Comparison of ENCODE assay signal across 7 mouse cellular contexts in the genomic region with DNA sequence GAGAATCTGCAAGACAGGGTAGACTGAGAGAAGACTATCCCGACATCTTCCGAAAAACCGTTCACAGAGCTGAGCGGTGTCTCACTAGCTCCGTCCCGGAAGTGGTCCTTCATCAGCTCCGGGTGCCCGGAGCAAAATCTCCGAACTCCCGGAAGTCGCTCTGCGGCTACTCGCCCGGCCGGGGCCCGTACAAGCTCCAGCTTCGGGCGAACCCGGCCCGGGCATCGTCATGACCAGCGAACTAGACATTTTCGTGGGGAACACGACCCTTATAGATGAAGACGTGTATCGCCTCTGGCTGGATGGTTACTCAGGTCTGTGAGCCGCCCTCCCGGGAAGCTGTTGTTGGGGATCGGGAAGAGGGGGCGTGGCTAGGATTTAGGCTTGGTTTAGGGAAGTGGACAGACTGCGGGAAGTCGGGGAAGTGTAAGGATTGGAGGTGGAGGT. TPM values are rescaled to one million over a fixed set of nuclear protein-coding genes. Genes with fewer than 3 reads are reported as not detected.
DNase-seq lines count a peak whose midpoint lies in the region; ATAC-seq and TF ChIP-seq lines count a peak whose summit lies in the region.

A gene (plus strand): TSS at position 151 of the 447 bp plus-strand sequence.

- no peak for TF ChIP-seq CTCF in small intestine, adult 2 months (IDR thresholded peaks at IDR 0.05; ENCODE audit: extremely low read depth, insufficient read length, insufficient replicate concordance, low read depth, low read length)

- intact Hi-C loops in left cerebral cortex, postnatal 4 days (cut with DNase I): no loop called here

- peak; percentile 79; the same call in 1 of the 2 replicates for TF ChIP-seq POLR2A in small intestine, adult 2 months (IDR thresholded peaks at IDR 0.05; ENCODE audit: low read depth, low read length)

- peak; percentile 92 for DNase-seq in adrenal gland, adult 2 months
- DNase-seq in embryo, embryonic 11.5 days (ENCODE audit: low read depth, low spot score): peak; percentile 78
- peak; percentile 73 to 90 for DNase-seq in gastrocnemius, postnatal 4 days (ENCODE audit: low spot score in 2 of 2)
- DNase-seq in left cerebral cortex, postnatal 4 days: peak; percentile 87

- H3K4me3 ChIP-seq in intestine, embryonic 16.5 days (ENCODE audit: low read length): peak within 1 kb of the TSS; percentile 74
- H3K4me3 ChIP-seq in midbrain, embryonic 12.5 days: peak within 1 kb of the TSS; percentile 81
- H3K4me3 ChIP-seq in small intestine, adult 2 months (ENCODE audit: low read depth, low read length): peak within 1 kb of the TSS; percentile 73

- peaks cover 22% of the 10 kb centered on the region for H3K4me1 ChIP-seq in intestine, embryonic 16.5 days (ENCODE audit: control insufficient read depth, insufficient read depth, low read length)
- H3K4me1 ChIP-seq in midbrain, embryonic 12.5 days: peaks cover 47% of the 10 kb centered on the region
- H3K4me1 ChIP-seq in small intestine, adult 2 months (ENCODE audit: control insufficient read depth, insufficient read depth, insufficient read length, low read length): peaks cover 12% of the 10 kb centered on the region

- no peaks in the 10 kb centered on the region for H3K27me3 ChIP-seq in intestine, embryonic 16.5 days (replicated peaks; ENCODE audit: control insufficient read depth, insufficient read depth, low read length)
- H3K27me3 ChIP-seq in midbrain, embryonic 12.5 days: peaks cover 15% of the 10 kb centered on the region
- H3K27me3 ChIP-seq in small intestine, adult 2 months (ENCODE audit: control insufficient read depth, insufficient read depth, low read length): no peaks in the 10 kb centered on the region

- WGBS in intestine, embryonic 16.5 days: under 1% methylated on average over 32 of the region's 32 CpGs
- WGBS in midbrain, embryonic 12.5 days: under 1% methylated on average over 32 of the region's 32 CpGs
- WGBS in small intestine, adult 2 months: under 1% methylated on average over 32 of the region's 32 CpGs

- peaks cover 7% of the 10 kb centered on the region for H3K36me3 ChIP-seq in intestine, embryonic 16.5 days (ENCODE audit: control insufficient read depth, insufficient read depth, low read length)
- H3K36me3 ChIP-seq in midbrain, embryonic 12.5 days: peaks cover 22% of the 10 kb centered on the region
- peaks cover 29% of the 10 kb centered on the region for H3K36me3 ChIP-seq in small intestine, adult 2 months (ENCODE audit: control insufficient read depth, insufficient read depth, low read length)

- peak within 1 kb of the TSS; percentile 94 for H3K4me2 ChIP-seq in intestine, embryonic 16.5 days (ENCODE audit: low read depth, low read length)
- H3K4me2 ChIP-seq in midbrain, embryonic 12.5 days (replicated peaks): peak within 1 kb of the TSS; percentile 98

- ATAC-seq in intestine, embryonic 16.5 days: peak; percentile 69
- peak; percentile 57 for ATAC-seq in midbrain, embryonic 12.5 days (ENCODE audit: low FRiP score, low read depth)

- no peaks in the 10 kb centered on the region for H3K9me3 ChIP-seq in intestine, embryonic 16.5 days (ENCODE audit: control insufficient read depth, low read length)
- no peaks in the 10 kb centered on the region for H3K9me3 ChIP-seq in midbrain, embryonic 12.5 days

- peak within 1 kb of the TSS; percentile 59 for H3K27ac ChIP-seq in intestine, embryonic 16.5 days (ENCODE audit: low read length)
- peak within 1 kb of the TSS; percentile 73 for H3K27ac ChIP-seq in midbrain, embryonic 12.5 days (replicated peaks)
- peak within 1 kb of the TSS; percentile 44 for H3K27ac ChIP-seq in small intestine, adult 2 months (ENCODE audit: insufficient read depth, low read depth, low read length)

- peak within 1 kb of the TSS; percentile 74 for H3K9ac ChIP-seq in intestine, embryonic 16.5 days (ENCODE audit: low read depth, low read length)
- H3K9ac ChIP-seq in midbrain, embryonic 12.5 days (replicated peaks): peak within 1 kb of the TSS; percentile 82

RNA-seq across cellular contexts. Expression of the gene that starts here (rescaled TPM):
- 10 to 100 TPM; 85.1 to 94.8 TPM for total RNA-seq in adrenal gland, adult 2 months (2021)
- 89.9 and 95.9 TPM in 2 replicates for polyA plus RNA-seq in adrenal gland, adult 2 months (2012; rRNA removed)
- 10 to 100 TPM; 62.3 to 71.1 TPM for total RNA-seq in gastrocnemius, postnatal 4 days (2021)
- polyA plus RNA-seq in intestine, embryonic 16.5 days (2015; fragmentation: Nextera tagmentation; extraction: Ambion mirVana): 102 and 106 TPM in 2 replicates
- total RNA-seq in left cerebral cortex, postnatal 4 days (2021): 100 to 1,000 TPM; 124 to 139 TPM
- 144 and 149 TPM in 2 replicates for polyA plus RNA-seq in midbrain, embryonic 12.5 days (2016; fragmentation: Nextera tagmentation; extraction: Ambion mirVana)
- polyA plus RNA-seq in small intestine, adult 2 months (2012; rRNA removed): 72.5 and 143 TPM in 2 replicates

Comparison
In these comparisons a context has a peak if more than half of its experiments do, and no peak if none do; other contexts are left out.
1. Peak in every context shown above with its lines: DNase-seq, ATAC-seq, H3K4me3 ChIP-seq and H3K27ac ChIP-seq.